Mouse (Mus musculus): ENCODE data around the gene Zfp618. TPM values are rescaled to one million over a fixed set of nuclear protein-coding genes. Genes with fewer than 3 reads are reported as not detected.

The Zfp618 gene
- total RNA-seq (2021): 1 to 10 TPM; 5.3 to 7.0 TPM
- long read RNA-seq, partial matches to known transcripts: 0 of 3 reads
- long read RNA-seq, other reads (novel, unspliced or antisense): 3 of 3 reads

GRCm38 (mm10) chr4:62965497-62966302 lies at the start of gene Zfp618:
TSS of gene Zfp618 (plus strand) at chr4:62965573.
- peak in 1 of 2 experiments; percentile 30 for DNase-seq (ENCODE audit: low spot score in 2 of 2)

DNA sequence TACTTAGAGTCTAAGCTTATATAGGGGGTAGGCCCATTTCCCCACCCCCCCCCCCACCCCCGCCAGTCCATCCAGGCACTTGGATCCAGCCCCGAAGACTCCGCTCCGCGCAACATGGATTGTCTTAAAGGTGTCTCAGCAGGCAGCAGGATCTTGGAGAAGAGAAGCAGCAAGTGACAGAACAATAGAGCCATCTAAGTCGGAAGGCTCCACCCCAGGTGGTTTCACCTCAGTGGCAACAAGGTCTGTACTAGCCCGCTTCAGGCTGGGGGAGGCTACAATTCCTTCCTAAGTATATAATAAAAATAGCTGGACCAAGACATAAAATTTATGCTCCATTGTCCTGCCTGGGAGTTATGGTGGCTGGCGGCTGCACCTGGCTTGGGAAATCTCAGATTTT lies 48.3 kb upstream of the Zfp618 start:
- DNase-seq (ENCODE audit: low spot score in 2 of 2): no peak

GRCm38 (mm10) chr4:62933798-62934197 lies 31.6 kb upstream of the Zfp618 start:
- DNase-seq (ENCODE audit: low spot score in 2 of 2): no peak

DNA sequence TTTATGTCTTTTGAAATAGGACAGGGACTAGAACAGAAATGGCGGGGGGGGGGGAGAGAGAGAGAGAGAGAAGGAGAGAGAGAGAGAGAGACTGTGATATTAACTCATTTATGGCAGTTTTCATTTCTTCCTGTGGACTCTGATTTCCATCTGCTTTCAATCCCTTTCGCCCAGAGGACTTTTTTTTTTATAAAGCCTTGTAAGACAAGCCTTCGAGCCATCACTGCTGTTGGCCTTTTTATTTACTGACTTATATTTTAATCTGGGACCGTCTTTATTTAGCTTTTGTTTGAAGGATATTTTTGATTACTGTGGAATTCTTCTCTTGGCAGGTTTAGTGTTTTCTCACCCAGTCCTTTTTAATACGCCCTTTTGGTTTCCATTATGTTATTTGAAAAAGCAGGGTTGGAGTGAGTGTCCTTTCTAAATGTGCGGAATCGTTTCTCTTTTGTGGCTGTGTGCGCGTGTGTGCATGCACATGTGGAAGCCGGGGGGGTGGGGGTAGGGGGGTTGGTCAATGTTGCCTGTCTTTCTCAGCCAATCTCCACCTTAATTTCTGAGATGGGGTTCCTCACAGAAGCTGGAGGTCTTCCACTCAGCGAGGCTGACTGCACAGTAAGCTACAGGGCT lies 29.7 kb upstream of the Zfp618 start:
- no peak for DNase-seq (ENCODE audit: low spot score in 2 of 2)

GRCm38 (mm10) chr4:62941961-62942892 lies 23.1 kb upstream of the Zfp618 start:
- DNase-seq (ENCODE audit: low spot score in 2 of 2): peak; percentile 14 to 27

- DNase-seq (ENCODE audit: low spot score in 2 of 2): no peak
Observed at GRCm38 (mm10) chr4:62944326-62944879, 21.0 kb upstream of the Zfp618 start.

GRCm38 (mm10) chr4:62963806-62964205 lies 1.6 kb upstream of the Zfp618 start:
- no peak for DNase-seq (ENCODE audit: low spot score in 2 of 2)

DNA sequence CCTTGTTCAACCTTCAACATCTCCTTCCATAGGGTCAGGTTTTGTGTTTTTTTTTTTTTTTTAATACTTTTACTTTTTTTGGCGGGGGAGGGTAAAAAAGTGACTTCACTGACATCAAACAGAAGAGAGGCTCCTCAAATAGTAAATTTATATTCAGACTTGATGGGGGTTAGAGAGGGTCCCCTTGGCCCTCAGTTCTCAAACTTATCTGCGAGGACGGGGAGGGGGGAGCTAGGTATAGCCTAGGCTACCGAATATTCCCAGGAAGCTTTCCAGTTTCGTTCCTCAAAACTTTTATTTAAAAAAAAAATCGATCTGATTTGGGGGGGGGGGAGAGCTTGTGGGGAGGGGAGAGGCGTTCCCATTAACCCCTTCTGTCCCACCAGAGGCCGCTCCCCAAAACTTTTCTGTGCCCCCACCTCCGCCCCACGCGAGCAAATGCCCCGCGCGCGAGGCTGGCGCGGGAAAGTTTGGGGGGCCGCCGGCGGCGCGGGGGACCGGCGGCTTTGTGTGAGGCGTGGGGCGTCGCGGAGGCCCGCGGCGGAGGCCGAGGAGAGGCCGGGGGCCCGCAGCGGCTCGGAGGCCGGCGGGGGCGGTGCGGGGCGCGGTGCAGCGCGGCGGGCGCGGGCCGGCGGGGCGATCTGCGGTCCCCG lies 403 bp upstream of the Zfp618 start:
- peak in 1 of 2 experiments; percentile 16 for DNase-seq (ENCODE audit: low spot score in 2 of 2)

GRCm38 (mm10) chr4:62969526-62969925 lies 4.2 kb downstream of the Zfp618 start:
- no peak for DNase-seq (ENCODE audit: low spot score in 2 of 2)

GRCm38 (mm10) chr4:62971991-62972390 lies 6.6 kb downstream of the Zfp618 start:
- no peak for DNase-seq (ENCODE audit: low spot score in 2 of 2)

DNA sequence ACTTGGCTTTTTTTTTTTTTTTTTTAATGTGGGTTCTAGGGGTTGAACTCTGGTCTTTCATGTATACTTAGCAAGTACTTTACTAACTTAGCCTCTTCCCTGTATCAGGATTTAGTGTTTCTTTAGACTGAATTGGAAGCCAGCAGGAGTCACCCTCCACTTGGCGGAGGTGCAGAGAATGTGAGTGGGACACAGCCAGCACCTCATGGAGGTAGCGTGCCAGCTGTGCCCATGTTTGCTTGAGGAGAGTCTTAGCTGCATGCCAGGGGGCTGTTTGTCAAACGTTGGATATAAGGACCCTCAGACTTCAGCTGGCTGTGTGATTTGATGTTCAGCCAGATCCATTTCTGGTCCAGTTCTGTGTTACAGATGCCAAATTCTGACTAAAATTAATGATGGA lies 7.7 kb downstream of the Zfp618 start:
- DNase-seq (ENCODE audit: low spot score in 2 of 2): no peak

- DNase-seq (ENCODE audit: low spot score in 2 of 2): no peak
Observed at GRCm38 (mm10) chr4:62974901-62975300, 9.5 kb downstream of the Zfp618 start.

DNA sequence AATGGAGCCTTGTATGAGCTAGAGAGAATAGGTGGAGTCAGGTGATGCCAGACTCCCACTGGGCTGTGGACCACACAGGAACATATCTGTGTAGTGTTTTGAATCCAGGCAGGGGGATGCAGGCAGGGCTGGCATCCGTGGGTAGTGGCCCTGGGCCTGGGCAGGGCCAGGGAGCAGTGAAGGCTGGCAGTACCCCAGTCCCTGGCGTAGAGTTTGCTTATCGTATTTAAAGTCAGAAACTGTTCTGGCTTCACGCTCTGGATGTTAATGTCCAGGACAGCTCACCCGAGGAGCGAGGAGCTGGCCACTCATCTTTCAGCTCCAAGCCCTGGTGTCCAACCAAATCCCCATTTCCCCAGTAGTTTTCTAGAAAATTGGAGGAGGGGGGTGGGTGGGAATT lies 10.2 kb downstream of the Zfp618 start:
- no peak for DNase-seq (ENCODE audit: low spot score in 2 of 2)

DNA sequence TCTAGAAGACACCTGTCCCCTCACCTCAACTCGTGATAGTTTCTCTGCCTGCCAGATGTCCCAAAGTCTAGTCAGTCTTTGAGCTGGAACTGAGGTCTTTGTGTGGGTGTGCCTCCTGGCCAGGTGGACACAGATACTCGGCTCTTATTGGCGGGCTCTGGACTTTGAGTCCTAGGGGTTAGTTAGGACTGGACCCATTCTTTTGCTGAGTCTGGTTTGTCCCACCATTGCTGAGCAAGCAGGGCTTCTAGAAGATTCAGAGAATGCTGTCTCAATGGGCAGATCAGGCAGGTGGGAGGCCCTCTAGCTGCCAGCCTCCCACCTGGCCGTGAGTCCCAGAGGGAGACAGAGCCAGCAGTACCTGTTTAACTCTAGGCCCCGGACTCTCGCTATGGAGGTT lies 12.1 kb downstream of the Zfp618 start:
- no peak for DNase-seq (ENCODE audit: low spot score in 2 of 2)

GRCm38 (mm10) chr4:62978501-62978911 lies 13.1 kb downstream of the Zfp618 start:
- no peak for DNase-seq (ENCODE audit: low spot score in 2 of 2)

DNA sequence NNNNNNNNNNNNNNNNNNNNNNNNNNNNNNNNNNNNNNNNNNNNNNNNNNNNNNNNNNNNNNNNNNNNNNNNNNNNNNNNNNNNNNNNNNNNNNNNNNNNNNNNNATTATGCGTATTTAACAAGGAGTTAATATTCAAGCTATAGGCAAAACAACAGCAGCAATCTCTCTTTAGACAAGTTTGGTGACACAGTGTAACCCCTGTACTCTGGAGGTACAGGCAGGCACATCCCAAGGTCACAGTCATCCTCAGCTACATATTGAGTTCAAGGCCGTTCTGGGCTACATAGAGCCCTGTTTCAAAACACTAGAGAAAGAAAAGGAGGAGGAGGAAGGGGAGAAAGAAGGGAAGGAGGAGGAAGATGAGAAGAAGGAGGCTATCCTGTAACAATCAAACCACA lies 16.2 kb downstream of the Zfp618 start:
- no peak for DNase-seq (ENCODE audit: low spot score in 2 of 2)

GRCm38 (mm10) chr4:62983556-62983955 lies 18.2 kb downstream of the Zfp618 start:
- no peak for DNase-seq (ENCODE audit: low spot score in 2 of 2)

DNA sequence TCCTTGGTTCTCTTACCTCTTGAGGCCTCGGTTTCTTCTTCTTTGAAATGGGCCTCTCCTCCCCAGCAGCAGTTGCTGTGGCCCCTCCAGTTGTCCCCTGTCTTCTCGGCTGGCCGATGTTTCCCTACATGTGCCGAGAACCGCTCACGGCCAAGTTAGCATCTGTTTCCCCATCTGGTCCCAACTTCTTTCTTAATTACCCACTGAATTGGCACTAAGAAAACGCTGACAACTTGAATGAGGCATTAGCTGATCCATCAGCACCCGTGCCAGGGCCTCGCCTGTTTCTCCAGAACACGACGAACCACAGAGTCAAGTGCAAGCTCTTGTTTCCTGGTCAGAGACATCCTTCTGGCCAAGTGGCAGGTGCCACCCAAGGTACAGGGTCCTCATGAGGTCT lies 26.0 kb downstream of the Zfp618 start:
- DNase-seq (ENCODE audit: low spot score in 2 of 2): no peak

DNA sequence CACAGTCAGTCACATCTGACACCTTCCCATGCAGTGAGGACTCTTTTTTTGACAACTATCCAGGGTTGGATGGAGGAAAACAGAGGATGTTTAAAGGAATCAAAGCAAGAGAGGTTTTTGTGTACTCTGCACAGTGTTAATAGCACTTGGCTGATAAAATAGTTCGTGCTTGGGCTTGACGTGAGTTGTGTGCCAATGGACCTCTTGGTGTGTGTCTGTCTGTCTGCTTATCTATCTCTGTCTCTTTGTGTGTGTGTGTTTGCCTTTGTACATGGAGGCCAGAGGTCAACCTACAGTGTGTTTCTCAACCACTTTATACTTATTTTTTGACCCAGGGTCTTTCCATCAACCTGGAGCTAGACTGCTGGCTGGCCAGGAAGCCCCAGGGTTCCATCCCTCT lies 27.8 kb downstream of the Zfp618 start:
- DNase-seq (ENCODE audit: low spot score in 2 of 2): no peak

DNA sequence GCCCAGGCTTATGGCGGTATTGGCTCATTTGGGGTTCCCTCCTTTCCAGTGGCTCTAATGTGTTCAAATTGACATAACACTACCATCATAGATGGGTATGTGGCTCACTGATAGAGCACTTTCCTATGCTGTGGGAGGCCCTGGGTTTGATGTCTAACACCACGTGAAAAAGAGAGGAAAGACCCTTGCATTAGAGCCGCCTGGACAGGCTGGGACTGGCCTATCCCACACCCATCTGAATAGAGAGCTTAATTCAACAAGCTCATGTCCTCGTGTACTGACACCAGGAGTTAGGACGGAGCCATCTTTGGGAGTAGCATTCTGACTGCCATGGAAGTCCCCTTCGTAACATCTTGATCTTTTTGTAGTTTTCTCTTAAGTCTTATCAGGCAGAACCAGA lies 32.2 kb downstream of the Zfp618 start:
- DNase-seq (ENCODE audit: low spot score in 2 of 2): no peak

DNA sequence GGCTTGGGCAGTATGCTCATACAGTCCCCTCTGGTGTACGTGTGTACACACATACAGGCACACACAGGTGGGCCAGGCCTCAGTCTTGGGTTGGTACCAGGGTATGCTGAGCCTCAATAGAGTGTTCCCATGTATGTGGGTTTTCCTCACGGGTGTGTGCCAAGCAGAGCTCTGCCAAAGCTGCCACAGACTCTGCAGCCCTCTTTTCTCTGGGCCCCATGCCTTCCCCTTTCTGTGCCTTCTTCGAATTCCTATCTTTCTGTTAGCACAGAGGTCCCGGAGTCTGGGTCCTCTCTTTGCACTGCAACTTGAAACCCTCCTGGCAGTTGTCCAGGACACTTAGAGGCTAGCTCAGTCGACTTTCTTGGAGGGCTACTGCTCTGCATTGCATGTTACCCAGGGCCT lies 33.1 kb downstream of the Zfp618 start:
- DNase-seq (ENCODE audit: low spot score in 2 of 2): no peak
